Mouse (Mus musculus): ENCODE data around the gene Gm10553.
"Not testable (repeated sequence)": the region's sequence is repeated elsewhere in the genome, so short reads cannot be mapped to it uniquely, and the experiment has no call there.

The Gm10553 gene

GRCm38 (mm10) chr1:85099864-85100263, at the start of gene Gm10553:
Gene Gm10553, plus strand, starts transcription at chr1:85100164.
- DNase-seq: not testable (repeated sequence)

- DNase-seq: not testable (repeated sequence)
These were observed 28.3 kb upstream of the Gm10553 start for GRCm38 (mm10) chr1:85071690-85072089.

DNA sequence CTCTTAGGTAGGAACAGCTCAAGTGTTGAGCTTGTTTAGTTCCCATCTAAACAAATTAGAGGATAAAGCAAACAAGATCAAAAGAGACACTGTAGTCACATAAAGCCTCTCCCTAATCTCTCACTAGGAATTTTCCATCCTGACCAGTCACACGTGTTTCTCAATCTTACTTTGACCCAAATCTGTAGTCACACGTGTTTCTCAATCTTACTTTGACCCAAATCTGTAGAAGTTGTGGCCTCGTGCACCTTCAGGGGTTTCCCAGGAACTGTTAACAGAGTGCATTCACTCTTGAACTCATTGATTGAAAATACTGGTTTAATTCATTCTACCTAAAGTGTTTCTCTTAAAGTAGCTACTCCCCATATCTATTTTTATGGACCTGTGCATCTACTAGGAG, 26.9 kb upstream of the Gm10553 start:
- DNase-seq: not testable (repeated sequence)

DNA sequence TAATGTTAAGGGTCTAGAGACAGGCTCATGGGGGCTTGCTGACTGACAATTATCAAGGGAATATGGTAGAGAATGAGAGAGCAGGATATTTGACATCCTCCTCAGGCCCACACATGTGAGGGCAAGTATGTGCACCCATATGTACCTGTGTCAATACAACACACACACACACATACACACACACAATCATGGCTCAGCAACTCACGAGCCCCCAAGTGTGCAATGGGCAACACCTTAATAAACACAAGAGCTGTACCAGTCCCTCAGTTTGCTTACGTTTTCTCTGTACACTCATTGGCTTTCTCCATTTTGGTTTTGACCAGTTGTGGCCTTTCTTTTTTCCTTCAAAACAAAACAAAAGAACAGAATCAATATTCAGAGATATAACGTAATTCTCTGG, 15.2 kb upstream of the Gm10553 start:
- not testable (repeated sequence) for DNase-seq

GRCm38 (mm10) chr1:85086211-85086610, 13.8 kb upstream of the Gm10553 start:
- DNase-seq: not testable (repeated sequence)

DNA sequence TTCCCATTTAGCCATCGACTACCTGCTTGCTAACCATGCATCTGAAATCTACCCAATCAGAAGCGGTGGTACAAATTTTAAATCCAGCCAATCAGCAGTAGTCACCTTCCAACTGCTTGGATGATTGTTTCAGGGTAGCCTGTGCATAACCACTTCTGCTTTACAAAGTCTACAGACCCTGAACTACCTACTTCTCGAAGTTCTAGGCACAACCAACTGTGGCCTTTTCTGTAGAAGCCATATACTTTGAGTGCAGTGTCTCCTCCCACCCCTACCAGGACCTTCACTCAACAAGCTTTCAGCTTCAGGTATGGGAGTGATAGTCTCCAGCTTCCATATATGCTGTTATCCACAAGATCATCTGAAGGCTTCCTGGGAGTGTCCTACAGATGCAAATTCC, 7.8 kb upstream of the Gm10553 start:
- DNase-seq: not testable (repeated sequence)

- not testable (repeated sequence) for DNase-seq
These were observed 6.9 kb upstream of the Gm10553 start for GRCm38 (mm10) chr1:85093011-85093572.

- DNase-seq: not testable (repeated sequence)
These were observed 883 bp upstream of the Gm10553 start for GRCm38 (mm10) chr1:85099081-85099480.

GRCm38 (mm10) chr1:85101754-85102153, 1.8 kb downstream of the Gm10553 start:
- not testable (repeated sequence) for DNase-seq

GRCm38 (mm10) chr1:85105336-85105735, 5.4 kb downstream of the Gm10553 start:
- not testable (repeated sequence) for DNase-seq

- not testable (repeated sequence) for DNase-seq
These were observed 6.0 kb downstream of the Gm10553 start for GRCm38 (mm10) chr1:85106013-85106412.

DNA sequence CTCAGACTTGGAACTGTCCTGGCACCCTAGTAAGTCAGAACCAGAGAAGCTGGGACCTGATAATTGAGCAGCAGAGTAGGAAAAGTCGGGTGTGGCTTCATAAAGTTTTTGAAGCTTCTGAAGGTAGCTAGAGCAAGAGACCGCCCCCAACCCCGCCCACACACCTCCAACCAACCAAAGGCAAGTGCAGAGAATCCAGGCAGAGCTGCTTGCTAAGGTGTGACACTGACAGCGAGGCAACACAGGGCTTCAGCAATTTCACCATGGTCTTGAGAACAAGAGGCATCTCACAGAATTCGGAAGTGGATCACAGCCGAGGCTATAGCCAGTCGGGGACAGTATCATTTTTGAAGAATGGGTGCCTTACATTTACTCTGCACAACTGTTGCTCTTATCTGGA, 9.8 kb downstream of the Gm10553 start, which contains the start of gene A530032D15Rik:
Gene A530032D15Rik (minus strand): TSS at position 101 of the 400 bp plus-strand sequence.
- not testable (repeated sequence) for DNase-seq

DNA sequence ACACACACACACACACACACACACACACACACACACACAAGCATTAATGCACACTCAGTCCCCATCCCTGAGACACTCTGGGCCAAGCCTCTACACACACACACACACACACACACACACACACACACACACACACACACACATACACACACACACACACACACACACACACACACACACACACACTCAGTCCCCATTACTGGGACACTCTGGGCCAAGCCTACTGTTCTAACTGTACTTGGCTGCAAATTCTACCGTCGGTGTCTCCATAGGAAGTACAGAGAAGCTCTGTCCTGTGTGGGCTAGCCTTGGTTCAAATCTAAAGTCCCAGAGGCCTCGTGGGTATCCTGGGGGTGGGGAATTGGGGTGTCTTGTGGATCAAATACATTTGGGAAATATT, 10.9 kb downstream of the Gm10553 start:
- not testable (repeated sequence) for DNase-seq

DNA sequence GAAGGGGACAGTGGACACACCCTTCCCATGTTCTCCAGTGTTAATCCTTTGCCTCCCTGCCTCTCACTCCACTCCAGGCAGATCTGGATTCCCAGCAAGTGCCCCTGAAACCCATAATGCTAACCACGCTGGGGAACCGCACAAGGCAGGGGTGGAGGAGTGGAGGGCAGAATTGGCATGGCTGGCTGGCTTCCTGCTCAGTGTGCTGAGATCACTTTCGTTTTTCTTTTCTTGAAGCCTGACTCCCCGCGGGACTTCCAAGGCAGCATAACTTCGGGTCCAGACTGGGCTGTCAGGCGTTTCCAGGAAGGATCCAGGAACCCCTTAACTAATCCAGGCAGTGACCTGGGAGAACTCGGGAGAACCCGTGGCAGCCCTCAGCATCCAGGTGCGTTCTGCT, 11.6 kb downstream of the Gm10553 start:
- not testable (repeated sequence) for DNase-seq

DNA sequence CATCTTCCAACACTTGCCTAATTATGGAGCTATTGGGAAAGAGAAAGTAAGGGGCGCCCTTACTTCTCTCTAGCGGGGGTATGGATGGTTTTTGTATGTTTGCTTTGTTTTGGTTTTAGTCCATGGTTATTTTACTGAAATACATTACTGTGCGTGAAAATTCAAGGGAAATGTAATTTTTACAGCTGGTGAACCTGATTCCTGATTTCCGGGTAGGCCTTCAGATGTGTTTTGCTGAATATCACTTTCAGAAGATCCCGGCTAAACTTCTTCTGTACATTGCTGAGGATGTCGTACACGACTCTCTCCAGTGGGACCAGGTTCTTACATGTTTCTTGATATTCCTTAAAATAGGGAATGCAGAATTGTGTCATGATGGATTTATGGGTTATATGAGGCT, 12.3 kb downstream of the Gm10553 start:
- DNase-seq: not testable (repeated sequence)

DNA sequence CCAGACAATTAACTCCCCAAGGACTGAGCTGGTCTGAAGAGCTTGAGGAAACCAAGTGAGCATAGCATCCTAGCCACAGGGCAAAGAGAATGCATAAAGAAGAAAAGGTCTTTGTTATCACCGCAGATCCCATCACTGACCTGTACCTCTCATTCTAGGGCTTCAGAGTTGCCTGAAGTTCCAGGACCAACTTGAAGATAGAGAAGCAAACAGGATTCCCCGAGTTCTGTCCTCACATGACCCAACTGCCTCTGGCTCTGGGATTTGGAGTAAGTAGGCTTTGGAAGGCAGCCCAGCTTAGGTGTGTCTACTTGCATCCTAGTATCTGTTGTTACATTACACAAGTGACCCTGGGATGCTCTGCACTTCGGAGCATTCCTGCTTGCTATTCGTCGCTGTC, 12.9 kb downstream of the Gm10553 start:
- DNase-seq: not testable (repeated sequence)

DNA sequence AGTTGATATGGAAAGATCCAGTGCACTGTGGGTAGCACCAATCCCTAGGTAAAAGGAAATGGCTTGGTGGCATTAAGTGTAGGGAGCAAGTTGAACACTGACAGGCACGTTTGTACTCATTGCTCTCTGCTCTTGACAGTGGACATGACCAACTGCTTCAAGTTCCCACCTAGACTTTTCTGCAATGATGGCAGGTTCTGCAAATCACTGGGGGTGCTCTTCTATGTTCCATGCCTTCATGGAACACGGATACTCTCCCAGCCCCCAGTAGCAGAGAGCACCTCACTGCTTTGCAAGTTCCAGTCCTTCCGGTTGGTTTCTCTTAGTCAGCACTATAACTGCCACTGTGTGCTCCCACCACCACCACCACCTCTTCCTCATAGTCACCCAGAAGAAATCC, 14.1 kb downstream of the Gm10553 start:
- not testable (repeated sequence) for DNase-seq

GRCm38 (mm10) chr1:85114666-85115402, 14.9 kb downstream of the Gm10553 start:
- DNase-seq: peak; percentile 83

- not testable (repeated sequence) for DNase-seq
These were observed 17.6 kb downstream of the Gm10553 start for GRCm38 (mm10) chr1:85117537-85117936.

GRCm38 (mm10) chr1:85118341-85118740, 18.4 kb downstream of the Gm10553 start:
- not testable (repeated sequence) for DNase-seq

DNA sequence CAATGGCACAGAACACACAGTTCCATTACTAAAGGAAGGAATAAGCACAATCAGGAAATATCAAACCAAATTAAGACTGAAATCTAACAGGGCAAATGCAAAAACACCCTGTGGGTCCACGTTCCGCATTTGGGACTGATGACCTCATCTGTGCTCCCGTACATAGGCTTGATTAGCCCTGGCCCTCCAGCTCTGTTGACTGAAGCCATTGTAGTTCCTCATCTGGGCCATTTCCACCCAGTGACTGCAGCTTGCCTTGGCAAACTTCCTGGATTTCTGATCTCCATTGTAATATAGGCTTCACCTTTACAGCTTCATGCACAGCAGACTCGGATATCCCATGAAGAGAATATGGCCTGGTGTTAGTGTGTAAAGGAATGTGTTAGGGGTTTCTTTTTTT, 21.9 kb downstream of the Gm10553 start:
- not testable (repeated sequence) for DNase-seq

DNA sequence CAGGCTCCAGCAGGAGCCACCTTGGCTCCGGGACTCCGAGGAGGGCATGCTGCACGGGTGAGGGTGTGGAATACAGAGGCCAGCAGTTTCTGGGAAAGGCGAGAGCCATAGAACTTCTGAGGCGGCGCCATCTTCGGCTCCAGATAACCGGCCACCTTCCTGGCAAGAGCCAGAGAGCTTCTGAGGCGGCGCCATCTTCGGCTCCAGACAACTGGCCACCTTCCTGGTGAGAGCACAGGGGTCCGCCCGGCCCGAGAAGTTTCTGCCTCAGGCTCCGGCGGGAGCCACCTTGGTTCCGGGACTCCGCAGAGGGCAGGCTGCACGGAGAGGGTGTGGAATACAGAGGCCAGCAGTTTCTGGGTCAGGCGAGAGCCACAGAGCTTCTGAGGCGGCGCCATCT, 33.7 kb downstream of the Gm10553 start:
- not testable (repeated sequence) for DNase-seq

Data from kidney, adult 9 months (tissue).